ENCODE assay signal across 23 mouse cellular contexts in genomic region chr2:153005981-153006380, GRCm38 (mm10). TPM values are rescaled to one million over a fixed set of nuclear protein-coding genes. Genes with fewer than 3 reads are reported as not detected.
A peak's percentile ranks its signal among the peaks of the same experiment; 100 is the strongest.
DNase-seq lines count a peak whose midpoint lies in the region; ATAC-seq and TF ChIP-seq lines count a peak whose summit lies in the region.
"Had no signal": no experiment of that assay in that cellular context is flagged by ENCODE, and none has a peak within 500 bp of the region (broad histone marks: within the 10 kb centered on the region; RNA-seq: fewer than 3 reads in every experiment).

No protein-coding gene starts in this region.

- H3K4me1 ChIP-seq in liver, postnatal 0 days (ENCODE audit: insufficient read depth): no peaks in the 10 kb centered on the region
- H3K4me1 ChIP-seq: embryonic facial prominence, embryonic 10.5 days; embryonic facial prominence, embryonic 12.5 days had no signal

- H3K9ac ChIP-seq in liver, postnatal 0 days (replicated peaks): no peak overlapping the region
- H3K9ac ChIP-seq: embryonic facial prominence, embryonic 12.5 days; forebrain, embryonic 12.5 days had no signal

- no peak overlapping the region for H3K4me2 ChIP-seq in liver, postnatal 0 days (ENCODE audit: low read depth, low read length)
- H3K4me2 ChIP-seq: embryonic facial prominence, embryonic 12.5 days; forebrain, embryonic 12.5 days had no signal

- WGBS in liver, postnatal 0 days (ENCODE audit: insufficient replicate concordance): 72% methylated on average over 3 of the region's 3 CpGs

- TF ChIP-seq EP300 in liver, postnatal 0 days (IDR thresholded peaks at IDR 0.05; ENCODE audit: low read depth): no peak

- peaks cover 19% of the 10 kb centered on the region for H3K36me3 ChIP-seq in liver, postnatal 0 days (replicated peaks; ENCODE audit: insufficient read depth, low read length)

- no peak for TF ChIP-seq CTCF in liver, postnatal 0 days (IDR thresholded peaks at IDR 0.05; ENCODE audit: low read depth)

- H3K4me3 ChIP-seq in liver, postnatal 0 days (ENCODE audit: low read depth, low read length): no peak overlapping the region
- H3K4me3 ChIP-seq: embryonic facial prominence, embryonic 10.5 days; embryonic facial prominence, embryonic 12.5 days; forebrain, embryonic 12.5 days had no signal

- DNase-seq in adrenal gland, adult (ENCODE audit: inconsistent age in 2 of 2, low spot score in 1 of 2): peak; percentile 74 to 89
- no peak for DNase-seq in adrenal gland, postnatal 4 days (ENCODE audit: low spot score in 2 of 2)
- DNase-seq in adrenal gland, adult 2 months: peak; percentile 83
- peak; percentile 32 for DNase-seq in adrenal gland, postnatal 10 days
- peak; percentile 21 for DNase-seq in adrenal gland, postnatal 25 days
- DNase-seq in liver: no peak
- no peak for DNase-seq in lung, postnatal 25 days (ENCODE audit: low spot score)
- no peak for DNase-seq in liver, postnatal 0 days
- DNase-seq: B cell, adult 2 months; cerebellum, adult 11-12 months; cerebellum, adult 2 months; cerebellum, postnatal 10 days; cerebellum, postnatal 25 days had no signal

- H3K27me3 ChIP-seq in liver, postnatal 0 days (ENCODE audit: insufficient read depth, low read length): no peaks in the 10 kb centered on the region
- H3K27me3 ChIP-seq: CH12.LX; embryonic facial prominence, embryonic 12.5 days; forebrain, embryonic 12.5 days; Patski had no signal

- no peak for ATAC-seq in liver, postnatal 0 days
- ATAC-seq: activated CD4-positive, CD25-positive, alpha-beta regulatory T cell, adult 4 months; CD4-positive, CD25-positive, alpha-beta regulatory T cell, adult 4 months; forebrain, embryonic 14.5 days; forebrain, embryonic 16.5 days; Patski had no signal

- no peaks in the 10 kb centered on the region for H3K9me3 ChIP-seq in liver, postnatal 0 days (ENCODE audit: low read length)
- H3K9me3 ChIP-seq: embryonic facial prominence, embryonic 10.5 days; embryonic facial prominence, embryonic 12.5 days; forebrain, embryonic 12.5 days; G1E had no signal

- H3K27ac ChIP-seq in liver, postnatal 0 days (ENCODE audit: low read depth): no peak overlapping the region
- H3K27ac ChIP-seq: embryonic facial prominence, embryonic 10.5 days; embryonic facial prominence, embryonic 12.5 days; forebrain, embryonic 12.5 days had no signal

RNA-seq across cellular contexts. Expression of gene Pdrg1, which starts 9.2 kb away (rescaled TPM):
- 100 to 1,000 TPM in 1 of 2 experiments, 10 to 100 TPM in 1; 93.8 to 103 TPM for total RNA-seq in adrenal gland, postnatal 4 days (2021)
- 100 to 1,000 TPM; 146 to 245 TPM for total RNA-seq in adrenal gland, adult 2 months (2021)
- polyA plus RNA-seq in adrenal gland, adult 2 months (2012; rRNA removed): 53.5 and 58.0 TPM in 2 replicates
- total RNA-seq in adrenal gland, postnatal 10 days (2021): 10 to 100 TPM; 88.4 to 94.3 TPM
- 163 and 187 TPM in 2 replicates for total RNA-seq in adrenal gland, postnatal 25 days (2021)
- polyA plus RNA-seq in liver, postnatal 0 days (2015; fragmentation: Nextera tagmentation; extraction: Ambion mirVana): 26.0 and 26.2 TPM in 2 replicates

RNA-seq across cellular contexts. Expression of gene Xkr7, which starts 25.7 kb away (rescaled TPM):
- 1 to 10 TPM; 3.0 to 3.2 TPM for total RNA-seq in adrenal gland, postnatal 4 days (2021)
- 1 to 10 TPM in 1 of 2 experiments, under 1 TPM in 1; 0.49 to 1.0 TPM for total RNA-seq in adrenal gland, adult 2 months (2021)
- polyA plus RNA-seq in adrenal gland, adult 2 months (2012; rRNA removed): 1.0 and 1.6 TPM in 2 replicates
- 1 to 10 TPM; 1.3 to 1.5 TPM for total RNA-seq in adrenal gland, postnatal 10 days (2021)
- total RNA-seq in adrenal gland, postnatal 25 days (2021): 0.57 and 1.4 TPM in 2 replicates
- polyA plus RNA-seq in liver, postnatal 0 days (2015; fragmentation: Nextera tagmentation; extraction: Ambion mirVana): not detected in 2 replicates
- total RNA-seq: CH12.LX had no signal
- polyA plus RNA-seq: activated CD4-positive, CD25-positive, alpha-beta regulatory T cell, adult 4 months; CD4-positive, CD25-positive, alpha-beta regulatory T cell, adult 4 months; G1E; Patski had no signal

RNA-seq across cellular contexts. Expression of gene Ttll9, which starts 43.7 kb away (rescaled TPM):
- total RNA-seq in adrenal gland, postnatal 4 days (2021): under 1 TPM in 1 of 2 experiments, not detected in 1; 0.42 TPM
- under 1 TPM; 0.40 to 0.90 TPM for total RNA-seq in adrenal gland, adult 2 months (2021)
- 0.06 and 0.33 TPM in 2 replicates for polyA plus RNA-seq in adrenal gland, adult 2 months (2012; rRNA removed)
- total RNA-seq in adrenal gland, postnatal 10 days (2021): under 1 TPM; 0.27 to 0.79 TPM
- not detected in 2 replicates for total RNA-seq in adrenal gland, postnatal 25 days (2021)
- 0.18 and 0.31 TPM in 2 replicates for polyA plus RNA-seq in liver, postnatal 0 days (2015; fragmentation: Nextera tagmentation; extraction: Ambion mirVana)
- total RNA-seq: G1E had no signal
- polyA plus RNA-seq: G1E had no signal

RNA-seq across cellular contexts. Expression of gene Dusp15, which starts 54.5 kb away (rescaled TPM):
- total RNA-seq in adrenal gland, postnatal 4 days (2021): 1 to 10 TPM; 3.2 to 6.0 TPM
- total RNA-seq in adrenal gland, adult 2 months (2021): 1 to 10 TPM; 2.7 to 2.9 TPM
- 0.82 and 1.8 TPM in 2 replicates for polyA plus RNA-seq in adrenal gland, adult 2 months (2012; rRNA removed)
- 1 to 10 TPM; 3.1 to 4.3 TPM for total RNA-seq in adrenal gland, postnatal 10 days (2021)
- total RNA-seq in adrenal gland, postnatal 25 days (2021): 1.0 and 4.9 TPM in 2 replicates
- polyA plus RNA-seq in liver, postnatal 0 days (2015; fragmentation: Nextera tagmentation; extraction: Ambion mirVana): not detected in 2 replicates
- polyA plus RNA-seq: activated CD4-positive, CD25-positive, alpha-beta regulatory T cell, adult 4 months; G1E had no signal

RNA-seq across cellular contexts. Expression of gene Ccm2l, which starts 59.8 kb away (rescaled TPM):
- 10 to 100 TPM; 20.7 to 22.8 TPM for total RNA-seq in adrenal gland, postnatal 4 days (2021)
- total RNA-seq in adrenal gland, adult 2 months (2021): 10 to 100 TPM; 12.7 to 15.3 TPM
- polyA plus RNA-seq in adrenal gland, adult 2 months (2012; rRNA removed): 37.1 and 49.1 TPM in 2 replicates
- 10 to 100 TPM; 15.8 to 23.7 TPM for total RNA-seq in adrenal gland, postnatal 10 days (2021)
- 13.6 and 16.0 TPM in 2 replicates for total RNA-seq in adrenal gland, postnatal 25 days (2021)
- 0.89 and 1.1 TPM in 2 replicates for polyA plus RNA-seq in liver, postnatal 0 days (2015; fragmentation: Nextera tagmentation; extraction: Ambion mirVana)
- total RNA-seq: CH12.LX had no signal
- polyA plus RNA-seq: activated CD4-positive, CD25-positive, alpha-beta regulatory T cell, adult 4 months; CD4-positive, CD25-positive, alpha-beta regulatory T cell, adult 4 months; G1E; Patski had no signal

Comparison
In these comparisons a context has a peak if more than half of its experiments do, and no peak if none do; other contexts are left out.
1. DNase-seq: peak in adrenal gland, adult (2 of 2), adrenal gland, adult 2 months (single experiment), adrenal gland, postnatal 10 days (single experiment) and adrenal gland, postnatal 25 days (single experiment); none in adrenal gland, postnatal 4 days (0 of 2), liver (single experiment), lung, postnatal 25 days (single experiment) and liver, postnatal 0 days (single experiment).